Mouse (Mus musculus): ENCODE data around the gene Dock8.

Gene Dock8

DNA sequence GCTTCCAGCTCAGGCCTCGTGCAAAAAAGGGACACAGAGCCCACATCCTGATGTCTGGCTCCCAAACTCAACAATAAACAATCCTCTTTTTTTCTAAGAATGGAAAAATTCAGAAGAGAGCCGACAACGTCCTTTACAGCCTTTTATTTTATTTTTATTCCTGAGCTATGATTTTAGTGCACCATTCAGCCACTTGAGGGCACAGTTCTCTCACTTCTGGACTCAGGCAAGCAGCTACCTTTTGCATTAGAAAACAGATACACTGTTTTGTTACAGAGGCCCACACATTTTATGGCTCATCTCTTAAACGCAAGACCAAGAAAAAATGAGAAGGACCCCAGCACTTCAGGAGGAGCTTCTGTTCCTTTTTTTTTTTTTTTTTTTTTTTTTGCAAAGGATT lies 108.1 kb downstream of the Dock8 start:
- in situ Hi-C loops (cut with MboI; ENCODE audit: low sequenced_read_pairs), result no loop called here

DNA sequence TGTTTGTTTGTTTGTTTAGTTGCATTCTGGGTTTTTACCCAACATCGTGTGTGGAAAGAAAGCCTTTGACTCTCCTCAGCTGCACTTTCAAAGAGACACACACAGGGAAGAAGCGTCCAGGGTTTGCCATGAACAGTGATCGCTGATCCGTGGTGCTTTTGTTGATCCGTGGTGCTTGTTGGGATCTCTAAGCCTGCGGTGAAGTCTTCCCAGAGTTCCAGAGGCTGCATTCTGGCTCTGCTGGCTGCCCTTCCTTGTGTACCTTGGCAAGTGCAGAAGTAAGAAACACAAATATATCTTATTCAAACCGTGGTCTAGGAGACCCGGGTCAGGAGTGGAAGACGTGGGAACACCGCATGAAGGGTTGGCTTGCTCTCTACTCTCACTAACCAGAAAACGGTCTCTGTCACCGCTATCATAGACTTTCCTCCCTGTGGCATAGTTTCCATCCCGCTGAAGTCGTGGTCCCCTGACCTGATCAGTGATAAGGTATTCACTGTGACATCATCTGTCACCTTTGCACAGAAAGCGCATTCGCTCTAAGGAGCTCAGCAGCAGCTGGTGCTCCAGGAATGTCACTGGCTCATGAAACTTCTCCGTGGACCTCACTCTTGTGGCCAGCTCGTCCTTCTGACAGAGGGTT lies 112.4 kb downstream of the Dock8 start:
- in situ Hi-C loops (cut with MboI; ENCODE audit: low sequenced_read_pairs), result no loop called here

DNA sequence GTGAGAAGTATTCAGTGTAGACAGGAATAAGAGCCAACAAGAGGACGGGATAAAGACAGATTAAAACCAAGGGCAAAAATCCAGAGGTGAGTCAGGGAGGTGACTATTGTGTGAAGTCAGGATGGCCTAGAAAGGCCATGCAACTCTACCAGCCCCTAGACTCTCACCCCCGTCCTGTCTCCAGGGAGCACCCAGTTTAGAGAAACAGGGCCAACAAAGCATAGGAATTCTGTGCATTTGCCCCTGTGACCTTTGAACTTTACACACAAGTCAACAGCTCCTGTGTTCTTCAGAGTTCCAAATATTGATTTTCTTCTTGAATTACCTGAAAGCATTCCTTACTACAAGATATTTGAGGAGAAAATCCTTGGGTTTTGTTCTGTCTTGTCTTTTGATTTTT lies 117.6 kb downstream of the Dock8 start:
- in situ Hi-C loops (cut with MboI; ENCODE audit: low sequenced_read_pairs), result no loop called here

DNA sequence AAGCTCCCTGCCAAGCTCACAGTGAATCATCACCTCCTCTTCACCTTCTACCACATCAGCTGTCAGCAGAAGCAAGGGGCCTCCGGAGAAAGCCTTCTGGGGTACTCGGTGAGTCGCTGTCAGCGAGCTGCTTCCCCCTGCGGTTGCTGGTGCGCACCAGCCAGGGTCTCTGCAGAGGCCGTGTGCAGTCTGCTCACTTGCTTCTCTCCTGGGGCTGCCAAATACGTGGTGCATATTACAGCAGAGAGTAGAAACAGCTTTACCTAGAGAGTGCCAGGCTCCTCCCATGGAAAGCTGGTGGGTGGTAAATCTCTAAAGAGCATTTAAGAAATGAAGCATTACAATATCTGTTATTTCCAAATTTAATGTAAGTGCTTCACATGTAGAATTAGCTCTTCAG lies 123.1 kb downstream of the Dock8 start:
- in situ Hi-C loops (cut with MboI; ENCODE audit: low sequenced_read_pairs), result no loop called here

DNA sequence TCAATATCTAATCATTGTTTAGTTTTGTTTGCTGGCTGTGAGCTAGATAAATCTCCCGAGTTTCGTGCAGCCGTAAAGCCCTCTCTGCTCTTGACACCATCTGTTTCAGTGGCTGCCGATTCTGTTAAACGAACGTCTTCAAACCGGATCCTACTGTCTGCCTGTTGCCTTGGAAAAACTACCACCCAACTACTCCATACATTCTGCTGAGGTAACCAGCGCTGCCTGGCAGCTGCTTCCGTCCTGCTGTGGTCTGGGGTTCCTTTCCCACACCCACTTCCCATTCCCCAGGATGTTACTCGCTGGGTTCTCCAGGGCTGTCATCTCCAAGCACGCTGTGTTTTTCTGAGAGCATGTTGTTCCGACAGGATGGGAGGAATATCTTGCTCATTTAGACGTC lies 123.7 kb downstream of the Dock8 start:
- in situ Hi-C loops (cut with MboI; ENCODE audit: low sequenced_read_pairs), result no loop called here

DNA sequence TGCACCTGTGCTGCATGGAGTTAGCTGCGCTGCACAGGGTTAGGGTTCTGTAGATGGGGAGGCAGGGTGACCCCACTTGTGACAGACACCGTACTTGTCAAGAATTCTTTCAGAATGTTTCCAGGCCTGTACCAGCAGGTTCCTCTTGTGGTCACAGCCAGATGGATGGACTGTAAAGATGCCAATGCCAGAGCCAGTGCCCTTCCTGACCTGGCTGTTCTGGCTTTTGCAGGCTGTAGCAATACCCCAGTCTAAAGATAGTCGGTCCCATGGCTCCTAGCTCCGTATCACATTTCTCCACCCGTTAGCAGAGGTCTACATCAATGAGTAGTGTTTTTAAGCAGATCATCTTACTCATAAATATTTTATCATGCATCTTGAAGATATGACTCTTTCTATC lies 124.1 kb downstream of the Dock8 start:
- in situ Hi-C loops (cut with MboI; ENCODE audit: low sequenced_read_pairs), result no loop called here

DNA sequence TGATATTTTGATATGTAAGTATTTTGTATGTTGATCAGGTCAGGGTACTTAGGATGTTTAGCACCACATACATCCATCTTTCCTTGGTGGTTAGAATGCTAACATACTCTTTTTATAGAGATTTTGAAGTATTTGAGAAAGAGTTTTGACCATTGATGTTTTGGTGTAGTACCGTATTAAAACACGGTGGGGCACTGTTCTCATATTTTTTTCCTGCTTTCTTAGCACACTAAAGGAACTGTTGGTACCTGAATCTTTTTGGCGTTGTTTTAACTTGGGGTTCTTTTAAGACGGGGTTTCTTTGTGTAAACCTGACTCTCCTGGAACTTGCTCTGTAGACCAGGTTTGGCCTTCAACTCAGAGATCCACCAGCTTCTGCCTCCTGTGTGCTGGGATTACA lies 133.0 kb downstream of the Dock8 start:
- in situ Hi-C loops (cut with MboI; ENCODE audit: low sequenced_read_pairs), result no loop called here

DNA sequence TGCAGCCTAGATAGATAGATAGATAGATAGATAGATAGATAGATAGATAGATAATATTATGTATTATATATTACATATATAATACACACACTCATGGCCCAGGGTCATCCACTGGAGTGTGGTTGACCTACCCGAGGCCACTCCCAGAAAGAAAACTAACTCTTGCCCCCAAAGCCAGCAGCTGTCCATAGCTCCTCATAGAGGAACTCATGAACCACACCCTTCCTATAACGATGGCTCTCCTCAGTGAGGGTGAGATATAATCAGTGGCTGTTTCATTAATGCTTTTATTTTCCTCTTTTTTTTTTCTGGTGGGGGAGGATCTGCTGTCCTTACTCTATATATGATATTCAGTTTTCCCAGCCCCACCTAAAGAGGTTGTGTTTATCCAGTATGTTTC lies 134.6 kb downstream of the Dock8 start:
- in situ Hi-C loops (cut with MboI; ENCODE audit: low sequenced_read_pairs), result no loop called here

DNA sequence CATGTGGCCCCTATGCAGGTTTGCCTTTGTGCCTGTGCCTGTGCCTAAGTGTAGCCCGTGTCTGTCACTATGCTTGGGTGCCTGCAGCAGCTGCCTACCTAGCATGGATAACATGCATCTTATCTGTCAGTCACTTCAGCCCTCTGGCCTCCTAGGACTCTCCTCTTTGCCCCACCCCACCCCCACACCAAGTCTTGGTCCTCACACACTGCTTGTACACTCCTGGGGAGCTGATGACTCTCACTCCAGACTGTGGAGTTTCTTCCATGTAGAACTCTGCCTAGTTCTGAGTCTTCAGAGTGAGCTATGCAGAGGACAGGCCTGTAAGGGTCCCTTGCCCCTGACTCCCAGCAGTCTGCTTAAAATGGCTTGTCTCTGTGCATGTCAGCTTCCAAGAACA lies 136.8 kb downstream of the Dock8 start:
- in situ Hi-C loops (cut with MboI; ENCODE audit: low sequenced_read_pairs), result no loop called here

DNA sequence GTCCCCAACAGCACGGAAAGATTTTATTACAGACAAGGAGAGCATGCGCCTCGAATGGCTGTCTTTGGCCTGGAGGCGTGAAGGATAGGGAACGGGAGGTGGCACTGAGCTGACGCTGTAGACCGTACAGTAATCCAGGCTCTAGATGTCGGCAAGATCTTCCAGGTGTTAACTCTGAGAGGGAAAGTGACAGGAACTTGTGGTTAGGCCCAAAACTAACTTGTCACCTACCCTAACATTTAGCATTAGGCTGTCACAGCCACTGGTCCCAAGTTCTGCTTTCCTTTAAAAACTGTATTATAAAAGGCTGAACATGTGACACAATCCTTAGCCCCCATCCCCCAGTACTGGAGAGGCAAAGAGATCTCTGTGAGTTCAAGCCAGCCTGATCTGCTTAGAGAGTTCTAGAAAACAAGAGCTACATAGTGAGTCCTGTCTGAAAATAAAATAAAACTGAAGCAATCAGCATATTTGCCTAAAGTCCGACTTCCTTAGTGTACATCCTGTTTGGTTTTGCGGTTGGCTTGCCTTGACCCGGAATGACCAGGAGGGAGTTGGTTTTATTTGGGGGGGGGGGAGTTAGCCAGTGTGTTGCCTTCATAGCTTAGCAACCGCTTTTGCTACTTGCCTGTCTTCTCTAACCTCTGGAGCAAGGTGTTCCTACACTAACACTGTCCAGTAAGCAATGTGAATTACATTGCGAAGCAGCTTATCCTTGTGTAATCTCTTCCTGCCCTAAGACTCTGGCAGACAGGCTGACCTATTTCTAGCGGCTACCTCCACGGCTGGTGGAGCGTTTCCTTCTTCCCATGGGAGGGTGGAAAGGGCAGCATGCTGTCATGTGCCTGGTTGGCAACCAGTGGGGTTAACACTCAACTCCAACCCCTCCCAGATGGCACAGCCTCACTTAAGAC lies 138.8 kb downstream of the Dock8 start:
- in situ Hi-C loops (cut with MboI; ENCODE audit: low sequenced_read_pairs), result no loop called here

DNA sequence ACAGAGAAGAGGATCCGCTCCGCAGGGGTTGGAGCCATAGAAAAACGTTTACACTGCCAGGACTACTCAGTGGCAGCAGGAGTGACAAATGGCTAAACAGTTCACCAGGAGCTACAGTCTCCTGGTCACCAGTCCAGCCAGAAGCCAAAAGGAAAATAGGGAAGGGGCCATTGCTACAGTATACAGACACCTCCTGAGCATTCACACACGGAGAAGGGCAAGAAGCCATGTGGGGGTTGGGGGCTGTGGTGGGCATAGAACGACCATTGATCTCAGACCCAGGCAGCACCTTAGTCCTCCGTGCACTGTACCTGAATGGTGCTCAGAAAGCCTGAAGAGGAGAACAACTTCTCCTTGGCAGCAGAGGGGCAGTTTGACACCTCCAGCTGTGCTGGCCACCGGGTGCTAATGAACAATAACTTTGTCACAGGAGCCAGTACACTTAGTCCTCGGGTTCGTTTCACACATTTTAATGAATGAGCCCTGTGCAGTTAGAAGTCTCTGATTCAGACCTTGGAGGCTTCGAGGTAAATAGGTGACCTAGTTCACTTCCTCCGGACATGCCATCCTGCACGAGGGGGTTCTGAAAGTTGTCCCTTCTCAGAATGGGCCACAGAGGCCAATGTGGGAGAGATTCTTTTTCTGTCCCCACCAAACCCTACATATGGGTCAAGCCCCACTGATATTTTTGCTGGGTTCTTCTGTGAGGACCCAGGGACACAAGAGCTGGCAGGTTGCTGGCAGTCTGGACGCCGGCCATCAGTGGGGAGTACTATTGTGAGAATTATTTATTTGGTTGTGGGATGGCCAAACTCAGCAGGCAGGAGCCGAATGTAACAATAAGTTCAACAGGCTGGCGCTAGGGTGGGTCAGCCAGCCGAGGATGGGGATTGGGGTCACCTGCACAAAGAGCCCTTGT lies 145.0 kb downstream of the Dock8 start:
- in situ Hi-C loops (cut with MboI; ENCODE audit: low sequenced_read_pairs), result no loop called here

DNA sequence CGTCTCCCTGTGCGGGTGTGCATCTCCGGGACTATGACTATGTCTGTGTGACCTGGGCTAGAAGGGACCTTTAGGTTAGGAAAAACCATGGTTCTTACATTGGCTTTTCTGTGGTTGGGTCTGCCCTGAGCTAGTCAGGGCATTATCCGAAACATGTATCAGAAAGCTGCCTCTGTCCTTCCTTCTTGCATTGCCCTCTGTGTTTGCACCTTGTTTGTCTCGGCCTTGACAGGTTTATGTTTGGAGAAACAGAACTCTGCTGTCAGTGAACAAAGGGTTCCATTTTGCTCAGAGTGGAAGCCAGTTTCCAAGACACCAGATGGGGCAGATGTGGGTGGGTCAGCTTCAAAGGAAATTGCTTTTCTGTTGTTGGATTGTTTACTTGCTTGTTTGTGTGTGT lies 145.8 kb downstream of the Dock8 start:
- in situ Hi-C loops (cut with MboI; ENCODE audit: low sequenced_read_pairs), result no loop called here

DNA sequence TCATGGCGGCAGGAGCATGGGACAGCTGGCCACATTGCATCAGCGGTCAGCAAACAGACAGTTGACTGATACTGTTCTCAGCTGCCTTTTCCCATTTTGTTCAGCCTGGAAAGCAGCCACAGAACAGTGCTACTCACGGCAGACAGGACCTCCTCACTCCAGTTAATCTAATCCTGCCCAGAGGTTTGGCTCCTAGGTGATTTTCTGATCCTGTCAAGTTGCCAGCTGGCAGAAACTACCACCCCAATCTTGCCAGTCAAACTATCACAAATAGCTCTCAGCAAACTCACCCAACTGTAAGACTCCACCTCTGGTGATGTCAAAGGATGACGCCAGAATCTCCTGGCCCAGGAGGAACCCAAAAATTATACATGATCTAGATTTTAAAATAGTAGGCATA lies 146.8 kb downstream of the Dock8 start:
- in situ Hi-C loops (cut with MboI; ENCODE audit: low sequenced_read_pairs), result no loop called here

DNA sequence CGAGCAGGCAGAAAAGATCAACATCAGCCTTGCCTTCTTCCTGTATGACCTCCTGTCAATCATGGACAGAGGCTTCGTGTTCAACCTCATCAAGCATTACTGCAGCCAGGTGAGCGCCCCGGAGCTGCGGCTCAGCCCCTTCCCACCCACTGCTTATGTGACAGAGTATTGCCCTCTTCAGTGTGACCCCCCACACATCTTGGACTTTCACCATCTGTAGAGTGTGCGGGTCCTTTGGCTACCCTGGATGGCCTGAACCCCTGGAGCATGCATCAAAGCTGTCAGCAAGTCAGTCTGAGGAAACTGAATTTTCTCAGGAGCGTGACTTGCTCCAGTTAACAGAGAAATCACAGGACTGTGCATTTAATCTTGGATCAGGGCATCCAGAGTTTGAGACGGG lies 150.5 kb downstream of the Dock8 start:
- in situ Hi-C loops (cut with MboI; ENCODE audit: low sequenced_read_pairs), result no loop called here

DNA sequence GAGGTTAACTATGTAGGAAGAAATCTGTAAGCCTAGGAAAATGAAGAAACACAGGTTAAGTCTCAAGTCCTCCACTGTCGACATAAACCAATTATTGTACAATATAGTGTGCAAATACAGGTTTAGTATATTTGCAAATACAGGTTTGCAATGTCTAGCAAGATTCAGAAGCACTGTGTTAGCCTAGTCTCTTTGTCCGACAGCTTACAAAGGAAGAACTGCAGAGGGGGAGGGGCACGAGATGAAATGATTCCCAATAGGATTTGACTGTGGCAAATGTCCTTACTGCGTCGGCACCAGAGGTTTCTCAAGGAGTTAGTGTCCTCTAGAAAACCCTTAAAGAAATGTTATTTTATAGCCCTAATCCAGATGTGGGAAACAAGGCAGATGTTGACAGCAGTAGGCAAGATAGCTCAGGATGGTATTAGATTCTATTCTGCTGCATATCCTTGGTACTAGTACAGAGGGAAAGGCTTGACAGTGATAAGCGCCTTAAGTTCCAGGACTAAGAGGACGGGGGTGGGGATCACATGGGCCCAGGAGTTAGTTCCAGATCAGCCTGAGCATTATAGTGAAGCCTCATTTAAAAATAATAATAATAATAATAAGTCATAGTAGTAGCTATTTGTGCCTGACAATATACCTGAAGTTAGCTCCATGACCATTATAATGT lies 155.3 kb downstream of the Dock8 start:
- in situ Hi-C loops (cut with MboI; ENCODE audit: low sequenced_read_pairs), result no loop called here

DNA sequence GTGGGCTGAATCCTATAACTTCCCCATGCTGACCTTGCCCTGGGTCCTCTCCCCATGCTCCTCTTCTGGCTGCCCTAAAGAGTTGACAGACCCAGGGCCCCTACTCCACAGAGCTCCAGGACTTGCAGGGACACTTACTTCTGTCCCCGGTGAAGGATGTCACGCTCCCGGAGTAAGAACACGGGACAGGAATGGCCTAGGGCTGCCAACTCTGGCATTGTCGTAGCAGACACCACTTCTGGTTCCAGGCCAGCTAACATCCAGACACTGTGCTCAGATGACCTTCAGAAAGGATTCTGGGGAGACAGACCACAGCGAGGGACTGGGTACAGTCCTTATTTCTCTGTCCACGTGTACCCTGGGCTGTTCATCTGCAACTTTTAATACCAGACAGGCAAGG lies 155.9 kb downstream of the Dock8 start:
- in situ Hi-C loops (cut with MboI; ENCODE audit: low sequenced_read_pairs), result no loop called here

DNA sequence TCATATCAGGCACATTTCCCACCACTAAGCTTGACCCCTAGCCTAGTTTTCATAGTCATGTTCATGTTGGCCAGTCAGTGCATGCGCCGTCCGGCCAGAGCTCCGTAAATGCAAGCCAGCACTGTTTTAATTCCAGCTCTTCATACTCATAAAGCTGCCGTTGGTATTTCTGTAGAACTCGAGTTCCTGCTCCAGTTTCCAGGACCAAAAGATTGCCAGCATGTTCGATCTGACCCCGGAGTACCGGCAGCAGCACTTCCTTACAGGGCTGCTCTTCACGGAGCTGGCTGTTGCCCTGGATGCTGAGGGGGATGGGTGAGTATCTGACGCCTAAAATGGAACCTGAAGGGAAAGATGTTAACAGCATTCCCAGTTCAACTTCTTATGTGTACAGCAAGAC lies 156.4 kb downstream of the Dock8 start:
- in situ Hi-C loops (cut with MboI; ENCODE audit: low sequenced_read_pairs), result no loop called here

DNA sequence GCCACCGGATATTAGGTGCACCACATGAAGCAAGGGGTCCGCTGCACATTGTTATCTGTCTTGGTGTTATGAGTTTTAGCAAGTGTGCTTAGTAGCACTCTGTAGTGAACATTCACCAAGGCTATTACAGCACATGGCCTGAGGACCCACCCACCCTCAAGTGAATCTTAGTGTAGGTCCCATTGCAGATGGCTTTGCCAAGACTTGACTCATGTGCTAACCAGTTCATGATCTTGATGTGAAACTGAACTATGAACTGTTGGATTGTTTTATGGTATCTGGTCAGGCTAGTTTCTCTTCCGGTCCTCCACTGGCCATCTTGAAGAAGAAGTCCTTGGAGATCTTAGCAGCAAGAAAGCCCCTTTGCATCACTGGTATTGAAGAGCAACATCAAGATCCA lies 162.9 kb downstream of the Dock8 start:
- in situ Hi-C loops (cut with MboI; ENCODE audit: low sequenced_read_pairs), result no loop called here

DNA sequence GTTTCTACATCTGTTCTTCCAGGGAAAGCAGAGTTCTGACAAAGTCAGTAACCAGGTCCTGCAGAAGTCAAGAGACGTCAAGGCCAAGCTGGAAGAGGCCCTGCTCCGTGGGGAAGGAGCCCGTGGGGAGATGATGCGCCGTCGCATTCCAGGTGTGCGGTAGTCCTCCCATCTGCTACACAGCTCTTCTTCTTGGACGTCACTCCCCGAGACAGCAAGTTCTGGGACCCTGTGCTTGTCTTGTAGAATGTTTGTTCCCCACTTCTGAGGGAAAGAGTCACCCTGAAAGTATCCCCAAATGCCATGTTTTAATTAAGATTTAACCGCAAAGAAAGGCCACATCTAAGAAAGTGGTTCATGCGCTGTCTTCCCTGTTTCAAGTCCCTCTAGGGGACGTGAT lies 164.1 kb downstream of the Dock8 start:
- in situ Hi-C loops (cut with MboI; ENCODE audit: low sequenced_read_pairs), result no loop called here

DNA sequence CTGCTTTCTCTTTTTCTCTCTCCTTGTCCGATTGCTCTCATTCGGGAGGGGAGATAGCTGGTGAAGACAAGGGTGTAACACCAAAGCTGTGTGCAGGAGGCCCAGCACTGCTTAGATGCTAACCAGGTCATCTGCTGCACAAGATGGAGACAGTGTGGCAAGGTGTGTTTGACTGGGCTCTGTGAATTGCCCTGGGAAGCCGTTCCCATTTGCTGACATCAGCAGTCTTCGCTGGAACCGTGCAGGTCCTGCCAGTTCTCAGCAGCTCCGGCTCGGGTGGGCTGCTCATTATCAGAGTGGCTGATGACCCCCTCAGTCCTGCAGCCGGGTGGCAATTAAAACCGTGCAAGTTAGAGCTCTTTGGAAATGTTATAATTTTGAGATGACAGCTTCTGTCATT lies 167.1 kb downstream of the Dock8 start:
- in situ Hi-C loops (cut with MboI; ENCODE audit: low sequenced_read_pairs), result no loop called here

DNA sequence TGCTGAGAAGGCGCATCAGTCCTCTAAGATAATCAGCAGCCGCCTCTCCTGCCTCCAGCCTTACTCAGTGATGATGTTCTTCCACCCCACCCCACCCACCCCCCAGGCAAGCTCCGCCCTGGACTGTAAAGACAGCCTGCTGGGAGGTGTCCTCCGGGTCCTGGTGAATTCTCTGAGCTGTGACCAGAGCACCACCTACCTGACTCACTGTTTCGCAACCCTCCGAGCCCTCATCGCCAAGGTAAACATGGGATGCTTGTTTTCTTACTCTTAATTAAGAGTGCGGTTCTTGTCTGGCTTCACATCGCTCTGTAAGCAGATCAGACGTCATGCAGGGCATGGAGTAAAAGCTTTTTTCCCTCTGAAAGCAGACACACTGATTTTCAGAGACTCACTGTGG lies 172.1 kb downstream of the Dock8 start:
- in situ Hi-C loops (cut with MboI; ENCODE audit: low sequenced_read_pairs), result no loop called here
